Mouse (Mus musculus): ENCODE measurements around the gene Timeless. TPM values are rescaled to one million over a fixed set of nuclear protein-coding genes. Genes with fewer than 3 reads are reported as not detected.

The Timeless gene
- polyA plus RNA-seq, 1 experiment from 2014 or later, result 58.7 TPM

DNA sequence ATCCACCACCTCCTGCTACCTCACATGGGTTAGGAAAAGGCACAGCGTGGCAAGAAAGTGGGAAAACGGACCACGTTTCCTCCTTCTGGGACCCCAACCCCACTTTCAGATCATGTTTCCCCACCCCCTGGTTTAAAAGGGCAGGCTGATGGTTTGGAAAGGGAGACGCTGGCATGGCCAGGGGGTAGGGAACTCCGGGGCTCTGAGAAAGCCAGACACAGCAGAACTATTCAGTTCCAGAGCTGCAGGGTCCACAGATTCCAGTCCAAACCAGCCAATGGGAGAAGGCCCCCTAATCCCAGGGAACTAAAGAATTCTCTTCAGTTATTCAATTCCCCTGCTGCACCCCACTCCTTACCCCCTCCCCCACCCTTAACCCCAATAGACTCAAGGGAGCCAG, 6.8 kb upstream of the Timeless start:
- DNase-seq (ENCODE audit: low spot score), result no peak
- H3K9me3 ChIP-seq (ENCODE audit: control insufficient read depth, low read length), result no peaks in the 10 kb centered on the region
- H3K4me1 ChIP-seq (ENCODE audit: control insufficient read depth, insufficient read depth, low read length), result no peaks in the 10 kb centered on the region
- H3K9ac ChIP-seq (ENCODE audit: low read length), result no peak overlapping the region
- no peak for ATAC-seq (ENCODE audit: insufficient read depth, low FRiP score, low TSS enrichment)
- no peaks in the 10 kb centered on the region for H3K27me3 ChIP-seq (ENCODE audit: control insufficient read depth, insufficient read depth, low read length)
- H3K4me3 ChIP-seq (ENCODE audit: low read depth, low read length), result no peak overlapping the region
- H3K36me3 ChIP-seq (ENCODE audit: control insufficient read depth, insufficient read depth, low read length), result no peaks in the 10 kb centered on the region
- WGBS, result 52% methylated on average over 5 of the region's 5 CpGs
- H3K27ac ChIP-seq (ENCODE audit: low read depth, low read length), result 0 out of 2 replicates have a peak overlapping the region, but pooled peaks have one; percentile 20
- no peak overlapping the region for H3K4me2 ChIP-seq (ENCODE audit: low read depth)

- no peak within 1 kb of the TSS for H3K4me3 ChIP-seq (ENCODE audit: low read depth, low read length)
These were observed 6.3 kb upstream of the Timeless start, which contains the start of gene Mip for GRCm38 (mm10) chr10:128225538-128225937. Gene Mip (plus strand): TSS chr10:128225838.

GRCm38 (mm10) chr10:128227592-128227991, 4.3 kb upstream of the Timeless start:
- no peak overlapping the region for H3K4me3 ChIP-seq (ENCODE audit: low read depth, low read length)
- DNase-seq (ENCODE audit: low spot score) (no peak), ATAC-seq (ENCODE audit: insufficient read depth, low FRiP score, low TSS enrichment) (no peak)
- H3K36me3 ChIP-seq (ENCODE audit: control insufficient read depth, insufficient read depth, low read length), result no peaks in the 10 kb centered on the region
- peaks cover 5% of the 10 kb centered on the region; the same call in 1 of the 2 replicates for H3K4me1 ChIP-seq (ENCODE audit: control insufficient read depth, insufficient read depth, low read length)
- no peak overlapping the region for H3K9ac ChIP-seq (ENCODE audit: low read length)
- no peaks in the 10 kb centered on the region for H3K9me3 ChIP-seq (ENCODE audit: control insufficient read depth, low read length)
- H3K27me3 ChIP-seq (ENCODE audit: control insufficient read depth, insufficient read depth, low read length), result no peaks in the 10 kb centered on the region
- 87% methylated on average over 9 of the region's 9 CpGs for WGBS
- no peak overlapping the region for H3K4me2 ChIP-seq (ENCODE audit: low read depth)
- no peak overlapping the region for H3K27ac ChIP-seq (ENCODE audit: low read depth, low read length)

More at GRCm38 (mm10) chr10:128225538-128225937, 6.3 kb upstream of the Timeless start, which contains the start of gene Mip:
- WGBS, result 38% methylated on average over 4 of the region's 4 CpGs
- Histone ChIP-seq H3K27me3 (ENCODE audit: control insufficient read depth, insufficient read depth, low read length) (no peaks in the 10 kb centered on the region), H3K27ac (ENCODE audit: low read depth, low read length) (0 out of 2 replicates have a peak within 1 kb of the TSS, but pooled peaks have one; percentile 20), H3K9ac (ENCODE audit: low read length) (no peak within 1 kb of the TSS), H3K4me2 (ENCODE audit: low read depth) (no peak within 1 kb of the TSS), H3K36me3 (ENCODE audit: control insufficient read depth, insufficient read depth, low read length) (no peaks in the 10 kb centered on the region), H3K4me1 (ENCODE audit: control insufficient read depth, insufficient read depth, low read length) (no peaks in the 10 kb centered on the region), H3K9me3 (ENCODE audit: control insufficient read depth, low read length) (no peaks in the 10 kb centered on the region)
- ATAC-seq (ENCODE audit: insufficient read depth, low FRiP score, low TSS enrichment) (no peak), DNase-seq (ENCODE audit: low spot score) (no peak)

DNA sequence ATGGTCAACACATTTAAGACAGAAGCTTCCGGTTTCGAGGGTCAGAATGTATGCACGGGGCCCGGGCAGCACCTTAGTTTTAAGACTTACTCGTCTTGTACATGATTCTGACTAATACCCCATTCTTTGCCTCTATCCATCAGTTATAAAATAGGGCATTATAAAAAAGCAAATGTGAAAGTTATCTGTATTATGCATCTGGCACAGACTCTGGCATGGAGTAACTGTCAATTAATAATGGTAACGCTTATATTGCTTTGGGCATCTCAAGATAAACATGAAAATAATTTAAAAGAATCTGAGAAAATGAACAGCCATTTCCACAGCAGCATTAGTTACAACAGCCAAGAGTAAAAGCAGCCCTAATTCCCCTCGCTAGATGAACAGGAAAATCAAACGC, 3.9 kb upstream of the Timeless start:
- Histone ChIP-seq H3K9me3 (ENCODE audit: control insufficient read depth, low read length) (no peaks in the 10 kb centered on the region), H3K4me2 (ENCODE audit: low read depth) (no peak overlapping the region), H3K36me3 (ENCODE audit: control insufficient read depth, insufficient read depth, low read length) (no peaks in the 10 kb centered on the region), H3K27ac (ENCODE audit: low read depth, low read length) (no peak overlapping the region), H3K27me3 (ENCODE audit: control insufficient read depth, insufficient read depth, low read length) (no peaks in the 10 kb centered on the region), H3K4me3 (ENCODE audit: low read depth, low read length) (no peak overlapping the region), H3K4me1 (ENCODE audit: control insufficient read depth, insufficient read depth, low read length) (peaks cover 5% of the 10 kb centered on the region; the same call in 1 of the 2 replicates), H3K9ac (ENCODE audit: low read length) (no peak overlapping the region)
- WGBS, result 94% methylated on average over 8 of the region's 8 CpGs
- ATAC-seq (ENCODE audit: insufficient read depth, low FRiP score, low TSS enrichment), result no peak
- no peak for DNase-seq (ENCODE audit: low spot score)

- Histone ChIP-seq H3K36me3 (ENCODE audit: control insufficient read depth, insufficient read depth, low read length) (no peaks in the 10 kb centered on the region), H3K4me1 (ENCODE audit: control insufficient read depth, insufficient read depth, low read length) (peaks cover 5% of the 10 kb centered on the region; the same call in 1 of the 2 replicates), H3K4me3 (ENCODE audit: low read depth, low read length) (no peak overlapping the region), H3K4me2 (ENCODE audit: low read depth) (no peak overlapping the region), H3K27ac (ENCODE audit: low read depth, low read length) (no peak overlapping the region), H3K9ac (ENCODE audit: low read length) (no peak overlapping the region), H3K27me3 (ENCODE audit: control insufficient read depth, insufficient read depth, low read length) (no peaks in the 10 kb centered on the region), H3K9me3 (ENCODE audit: control insufficient read depth, low read length) (no peaks in the 10 kb centered on the region)
- WGBS, result 81% methylated on average over 12 of the region's 12 CpGs
- DNase-seq (ENCODE audit: low spot score), result no peak
- ATAC-seq (ENCODE audit: insufficient read depth, low FRiP score, low TSS enrichment), result no peak
These were observed 1.3 kb upstream of the Timeless start for GRCm38 (mm10) chr10:128230582-128230981.

- Histone ChIP-seq H3K4me3 (ENCODE audit: low read depth, low read length) (peak overlapping the region; percentile 73), H3K4me1 (ENCODE audit: control insufficient read depth, insufficient read depth, low read length) (peaks cover 5% of the 10 kb centered on the region; the same call in 1 of the 2 replicates), H3K4me2 (ENCODE audit: low read depth) (peak overlapping the region; percentile 71), H3K36me3 (ENCODE audit: control insufficient read depth, insufficient read depth, low read length) (no peaks in the 10 kb centered on the region), H3K9me3 (ENCODE audit: control insufficient read depth, low read length) (no peaks in the 10 kb centered on the region), H3K9ac (ENCODE audit: low read length) (peak overlapping the region; percentile 80; the same call in 1 of the 2 replicates), H3K27ac (ENCODE audit: low read depth, low read length) (no peak overlapping the region), H3K27me3 (ENCODE audit: control insufficient read depth, insufficient read depth, low read length) (no peaks in the 10 kb centered on the region)
- DNase-seq (ENCODE audit: low spot score) (no peak), ATAC-seq (ENCODE audit: insufficient read depth, low FRiP score, low TSS enrichment) (no peak)
- WGBS, result 13% methylated on average over 5 of the region's 5 CpGs
These were observed 719 bp upstream of the Timeless start for GRCm38 (mm10) chr10:128231146-128231545.

GRCm38 (mm10) chr10:128232420-128232985, 638 bp downstream of the Timeless start:
- Histone ChIP-seq H3K4me1 (ENCODE audit: control insufficient read depth, insufficient read depth, low read length) (peaks cover 5% of the 10 kb centered on the region; the same call in 1 of the 2 replicates), H3K27ac (ENCODE audit: low read depth, low read length) (peak overlapping the region; percentile 85), H3K9ac (ENCODE audit: low read length) (peak overlapping the region; percentile 80), H3K4me2 (ENCODE audit: low read depth) (peak overlapping the region; percentile 71), H3K4me3 (ENCODE audit: low read depth, low read length) (peak overlapping the region; percentile 73), H3K9me3 (ENCODE audit: control insufficient read depth, low read length) (no peaks in the 10 kb centered on the region), H3K27me3 (ENCODE audit: control insufficient read depth, insufficient read depth, low read length) (no peaks in the 10 kb centered on the region), H3K36me3 (ENCODE audit: control insufficient read depth, insufficient read depth, low read length) (no peaks in the 10 kb centered on the region)
- ATAC-seq (ENCODE audit: insufficient read depth, low FRiP score, low TSS enrichment) (peak; percentile 45), DNase-seq (ENCODE audit: low spot score) (no peak)
- 0% methylated on average over 14 of the region's 14 CpGs for WGBS

DNA sequence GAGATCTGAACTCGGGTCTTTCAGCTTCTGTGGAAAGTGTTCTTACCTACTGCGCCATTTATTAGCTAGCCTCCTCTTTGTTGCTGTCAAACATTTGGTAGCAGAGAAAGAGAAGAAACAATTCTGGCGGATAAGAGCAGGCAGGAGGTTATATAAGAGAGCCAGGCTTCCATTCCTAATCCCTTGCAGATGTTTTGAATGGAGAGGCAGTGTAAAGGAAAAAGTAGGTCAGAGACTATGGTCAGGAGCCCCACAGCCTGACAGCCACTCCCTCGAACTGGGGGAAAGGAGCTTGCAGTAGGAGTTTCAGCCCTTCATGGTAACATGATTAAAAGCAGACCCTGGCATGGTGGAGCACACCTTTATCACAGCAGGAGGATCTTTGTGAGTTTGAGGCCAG, 4.5 kb downstream of the Timeless start:
- Histone ChIP-seq H3K36me3 (ENCODE audit: control insufficient read depth, insufficient read depth, low read length) (peaks cover 4% of the 10 kb centered on the region; the same call in 1 of the 2 replicates), H3K4me1 (ENCODE audit: control insufficient read depth, insufficient read depth, low read length) (no peaks in the 10 kb centered on the region; the same call in 1 of the 2 replicates), H3K9me3 (ENCODE audit: control insufficient read depth, low read length) (no peaks in the 10 kb centered on the region), H3K27ac (ENCODE audit: low read depth, low read length) (no peak overlapping the region), H3K4me3 (ENCODE audit: low read depth, low read length) (no peak overlapping the region), H3K9ac (ENCODE audit: low read length) (no peak overlapping the region), H3K4me2 (ENCODE audit: low read depth) (no peak overlapping the region), H3K27me3 (ENCODE audit: control insufficient read depth, insufficient read depth, low read length) (no peaks in the 10 kb centered on the region)
- 76% methylated on average over 4 of the region's 4 CpGs for WGBS
- no peak for ATAC-seq (ENCODE audit: insufficient read depth, low FRiP score, low TSS enrichment)
- DNase-seq (ENCODE audit: low spot score), result no peak

Measured in neural tube, embryonic 11.5 days (tissue).